Mouse (Mus musculus): Measurements from ENCODE around the gene Igll1. TPM values are rescaled to one million over a fixed set of nuclear protein-coding genes. Genes with fewer than 3 reads are reported as not detected.
A peak's percentile ranks its signal among the peaks of the same experiment; 100 is the strongest.

The Igll1 gene
- total RNA-seq (2021): not detected

DNA sequence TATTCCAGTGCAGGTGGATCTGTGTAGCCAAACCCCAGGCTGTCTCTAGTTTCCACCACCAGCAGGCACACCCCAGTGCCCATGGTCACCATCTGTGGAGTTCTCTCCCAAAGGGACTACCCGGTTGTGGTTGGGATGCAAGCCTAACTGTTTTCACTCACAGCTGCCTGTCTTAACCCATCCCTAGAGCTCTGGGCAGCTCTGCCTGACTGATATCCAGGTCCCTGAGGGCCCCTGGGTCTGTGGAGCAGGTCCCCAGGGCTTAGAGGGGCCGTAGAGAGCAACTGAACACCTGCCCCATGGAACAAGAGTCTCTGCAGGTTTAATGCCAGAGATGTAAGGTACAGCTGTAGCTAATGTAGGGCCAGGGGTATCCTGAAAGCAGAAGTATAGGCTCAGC is at the start of gene Igll1:
TSS of gene Igll1 (minus strand) at position 8 of the 400 bp plus-strand sequence.
- no peak for DNase-seq (ENCODE audit: low spot score in 2 of 2)
- intact Hi-C loops (cut with DNase I): no loop called here

GRCm38 (mm10) chr16:16913440-16913839 is 49.7 kb upstream of the Igll1 start:
- intact Hi-C loops (cut with DNase I): no loop called here
- no peak for DNase-seq (ENCODE audit: low spot score in 2 of 2)

GRCm38 (mm10) chr16:16911641-16912597 is 48.1 kb upstream of the Igll1 start:
- DNase-seq (ENCODE audit: low spot score in 2 of 2): peak; percentile 70 to 74
- intact Hi-C loops (cut with DNase I): loop anchor here (2.0 kb wide), 1 partner anchor 15 kb away; the partner anchor contains the start of gene Ppm1f

DNA sequence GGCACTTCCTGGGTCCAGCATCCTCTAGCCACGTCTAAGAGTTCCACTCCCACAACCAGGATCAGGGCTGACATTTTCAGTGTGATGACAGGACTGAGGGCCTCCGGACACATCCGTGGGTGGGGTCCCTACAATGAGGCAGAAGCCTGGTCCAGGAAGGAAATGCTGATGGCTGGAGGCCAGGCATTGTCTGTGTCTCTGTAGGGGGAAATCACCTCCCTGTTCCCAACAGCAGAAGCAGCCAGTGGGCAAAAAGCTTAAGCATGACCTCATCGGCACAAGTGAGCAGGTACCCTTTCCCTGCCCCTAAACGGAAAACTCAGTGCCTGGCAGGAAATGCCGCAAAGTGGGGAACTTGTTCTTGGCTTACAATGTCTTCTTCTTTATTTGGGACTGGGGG is 44.0 kb upstream of the Igll1 start:
- no peak for DNase-seq (ENCODE audit: low spot score in 2 of 2)
- intact Hi-C loops (cut with DNase I): no loop called here

GRCm38 (mm10) chr16:16903188-16903587 is 39.4 kb upstream of the Igll1 start:
- intact Hi-C loops (cut with DNase I): no loop called here
- DNase-seq (ENCODE audit: low spot score in 2 of 2): no peak

- no peak for DNase-seq (ENCODE audit: low spot score in 2 of 2)
- intact Hi-C loops (cut with DNase I): no loop called here
Measured at GRCm38 (mm10) chr16:16902329-16902728, 38.5 kb upstream of the Igll1 start.

- DNase-seq (ENCODE audit: low spot score in 2 of 2): no peak
- intact Hi-C loops (cut with DNase I): loop anchor here (2.0 kb wide), 1 partner anchor 14 kb away; no protein-coding TSS in a partner anchor
Measured at GRCm38 (mm10) chr16:16897056-16897584, 33.3 kb upstream of the Igll1 start.

DNA sequence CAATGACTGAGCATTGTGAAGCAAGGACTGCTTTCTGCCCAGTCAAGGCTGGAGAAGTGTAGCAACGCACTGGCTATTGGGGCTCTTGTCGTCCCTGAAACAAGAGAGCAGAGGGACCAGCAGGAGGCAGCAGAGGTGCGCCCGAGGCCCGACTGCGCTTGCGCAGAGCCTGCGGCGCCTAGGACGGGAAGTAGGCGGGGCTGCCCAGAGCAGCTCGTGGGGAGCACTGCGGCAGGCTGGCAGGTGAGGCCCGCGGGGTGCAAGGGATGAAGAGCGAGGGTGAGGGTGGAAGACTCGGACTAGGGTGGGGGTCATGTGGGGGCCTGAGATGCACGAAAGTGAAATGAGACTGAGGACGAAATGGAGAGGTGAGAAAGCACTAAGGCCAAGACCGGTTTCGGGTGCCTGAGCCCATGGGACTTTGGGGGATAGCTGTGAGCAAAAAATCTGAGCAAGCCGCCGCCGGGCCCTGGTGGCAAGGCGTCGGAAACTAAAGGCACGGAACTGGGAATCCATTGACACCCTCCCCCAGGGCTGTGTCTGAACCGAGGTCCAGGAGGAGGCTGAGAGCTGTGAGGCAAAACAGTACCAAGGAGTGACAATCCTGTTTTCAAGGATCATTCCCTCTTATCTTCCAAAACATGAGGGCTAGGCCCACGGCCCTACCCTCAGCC is 32.7 kb upstream of the Igll1 start, which contains the start of gene Ppm1f:
TSS of gene Ppm1f (plus strand) at position 88 of the 674 bp plus-strand sequence.
- intact Hi-C loops (cut with DNase I): loop anchor here (2.0 kb wide), 1 partner anchor 14 kb away; no protein-coding TSS in a partner anchor

GRCm38 (mm10) chr16:16896015-16896381 is 32.2 kb upstream of the Igll1 start:
- no peak for DNase-seq (ENCODE audit: low spot score in 2 of 2)

More for the DNA sequence above, 32.7 kb upstream of the Igll1 start, which contains the start of gene Ppm1f:
- peak; percentile 95 to 96 for DNase-seq (ENCODE audit: low spot score in 2 of 2)

GRCm38 (mm10) chr16:16892366-16892765 is 28.6 kb upstream of the Igll1 start:
- DNase-seq (ENCODE audit: low spot score in 2 of 2): no peak
- intact Hi-C loops (cut with DNase I): no loop called here

More at GRCm38 (mm10) chr16:16896015-16896381, 32.2 kb upstream of the Igll1 start:
- intact Hi-C loops (cut with DNase I): loop anchor here (2.0 kb wide), 1 partner anchor 15 kb away; no protein-coding TSS in a partner anchor

DNA sequence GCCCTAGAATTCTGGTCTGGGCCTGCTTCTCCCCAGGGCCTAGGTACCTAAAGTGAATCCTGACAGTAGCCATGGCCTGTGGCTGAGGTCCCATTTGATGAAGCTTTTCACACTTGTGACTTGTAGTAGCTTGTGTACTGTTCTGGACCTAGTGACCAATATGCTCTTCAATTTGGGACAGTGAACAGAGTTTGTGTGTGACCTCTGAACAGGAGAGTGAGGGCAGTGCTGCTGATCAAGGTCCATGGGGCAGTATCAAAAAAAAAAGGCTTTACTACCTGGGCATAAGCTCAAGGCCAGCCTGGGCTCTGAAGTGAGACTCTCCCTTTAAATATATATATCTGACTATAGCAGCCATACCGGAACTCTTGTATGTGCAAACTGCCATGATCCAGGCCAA is 24.6 kb upstream of the Igll1 start:
- no peak for DNase-seq (ENCODE audit: low spot score in 2 of 2)
- intact Hi-C loops (cut with DNase I): no loop called here

DNA sequence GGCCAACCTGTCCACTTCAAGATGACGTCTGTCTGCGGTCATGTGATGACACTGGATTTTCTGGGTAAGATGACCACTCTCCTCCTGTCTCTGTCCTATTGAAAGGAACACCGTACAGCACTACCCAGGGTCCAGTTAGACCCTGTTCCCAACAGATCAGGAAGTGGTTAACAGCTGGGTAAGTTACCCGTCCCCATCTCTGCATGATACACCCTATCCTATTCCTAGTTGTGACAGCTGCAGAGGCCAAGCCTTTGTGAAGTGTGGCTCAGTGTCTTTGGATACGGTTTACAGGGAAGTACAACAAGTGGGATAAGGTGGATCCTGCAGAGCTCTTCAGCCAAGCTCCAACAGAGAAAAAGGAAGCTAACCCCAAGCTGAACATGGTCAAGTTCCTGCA is 15.2 kb upstream of the Igll1 start:
- no peak for DNase-seq (ENCODE audit: low spot score in 2 of 2)
- intact Hi-C loops (cut with DNase I): no loop called here

- intact Hi-C loops (cut with DNase I): loop anchor here (5.0 kb wide), 1 partner anchor 513 kb away; the partner anchor contains the start of gene Dnm1l
Measured at GRCm38 (mm10) chr16:16870617-16871331, 7.0 kb upstream of the Igll1 start, which contains the start of the genes Top3b and Vpreb1. Top3b (plus strand) TSS chr16:16870736. Vpreb1 (minus strand) TSS chr16:16870843.

GRCm38 (mm10) chr16:16870241-16870616 is 6.4 kb upstream of the Igll1 start:
- intact Hi-C loops (cut with DNase I): loop anchor here (5.0 kb wide), 1 partner anchor 513 kb away; the partner anchor contains the start of gene Dnm1l
- DNase-seq (ENCODE audit: low spot score in 2 of 2): no peak

More at GRCm38 (mm10) chr16:16870617-16871331, 7.0 kb upstream of the Igll1 start, which contains the start of the genes Top3b and Vpreb1:
- peak; percentile 90 to 91 for DNase-seq (ENCODE audit: low spot score in 2 of 2)

GRCm38 (mm10) chr16:16865696-16866561 is 2.1 kb upstream of the Igll1 start:
- intact Hi-C loops (cut with DNase I): no loop called here

GRCm38 (mm10) chr16:16865217-16865616 is 1.4 kb upstream of the Igll1 start:
- DNase-seq (ENCODE audit: low spot score in 2 of 2): no peak
- intact Hi-C loops (cut with DNase I): no loop called here

More at GRCm38 (mm10) chr16:16865696-16866561, 2.1 kb upstream of the Igll1 start:
- DNase-seq (ENCODE audit: low spot score in 2 of 2): no peak

GRCm38 (mm10) chr16:16862288-16862687 is 1.5 kb downstream of the Igll1 start:
- DNase-seq (ENCODE audit: low spot score in 2 of 2): no peak
- intact Hi-C loops (cut with DNase I): no loop called here
